Mouse (Mus musculus): ENCODE measurements around the gene Rpf1.

GRCm38 (mm10) chr3:146473741-146474140 lies 47.5 kb downstream of the Rpf1 start:
- TF ChIP-seq CTCF (IDR thresholded peaks at IDR 0.05; ENCODE audit: insufficient read depth, low read depth, low read length) (no peak), POLR2A (IDR thresholded peaks at IDR 0.05; ENCODE audit: insufficient read depth, low read depth, low read length) (no peak)
